Mouse (Mus musculus): Measurements from ENCODE around the gene Slc30a3.

DNA sequence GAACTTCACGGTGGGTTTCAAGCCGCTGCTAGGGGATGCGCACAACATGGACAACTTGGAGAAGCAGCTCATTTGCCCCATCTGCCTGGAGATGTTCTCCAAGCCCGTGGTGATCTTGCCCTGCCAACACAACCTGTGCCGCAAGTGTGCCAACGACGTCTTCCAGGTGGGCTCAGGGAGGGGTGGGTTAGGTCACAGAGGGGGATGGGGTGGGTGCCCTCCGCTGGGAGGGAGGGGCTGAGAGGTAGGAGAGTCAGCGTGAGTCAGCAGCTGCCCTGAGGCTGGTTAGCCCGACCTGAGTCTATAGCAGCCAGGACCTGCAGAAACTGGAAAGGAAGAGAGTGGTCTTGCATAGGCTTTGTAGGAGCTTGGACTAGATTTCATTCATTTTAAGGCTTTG, 8.9 kb upstream of the Slc30a3 start:
- no peak for TF ChIP-seq CTCF (IDR thresholded peaks at IDR 0.05; ENCODE audit: low read depth)
- TF ChIP-seq EP300 (optimal IDR thresholded peaks at IDR 0.05) = no peak

All from stomach, postnatal 0 days (tissue).